ENCODE assay signal across 22 mouse cellular contexts in genomic region chr17:13129737-13130465, GRCm38 (mm10). TPM values are rescaled to one million over a fixed set of nuclear protein-coding genes. Genes with fewer than 3 reads are reported as not detected.
"Had no signal": no experiment of that assay in that cellular context is flagged by ENCODE, and none has a peak within 500 bp of the region (broad histone marks: within the 10 kb centered on the region; RNA-seq: fewer than 3 reads in every experiment).

No protein-coding gene starts in this region.

RNA-seq across cellular contexts. Expression of gene Unc93a, which starts 1.7 kb away (rescaled TPM):
- total RNA-seq: gastrocnemius, adult 2 months; gastrocnemius, postnatal 25 days; heart, adult 2 months; heart, postnatal 14 days; heart, postnatal 36 days; hematopoietic stem cell, adult 5-6 weeks; hindbrain, postnatal 0 days; layer of hippocampus, adult 18-20 months; layer of hippocampus, postnatal 36 days; left cerebral cortex, adult 18-20 months had no signal
- polyA plus RNA-seq: heart, embryonic 11.5 days; heart, embryonic 13.5 days; heart, embryonic 15.5 days; heart, postnatal 0 days; hindbrain, embryonic 11.5 days; hindbrain, embryonic 13.5 days; hindbrain, embryonic 15.5 days; intestine, embryonic 14.5 days; kidney, embryonic 14.5 days; kidney, postnatal 0 days; limb, embryonic 11.5 days; liver, embryonic 11.5 days had no signal
